Mouse (Mus musculus) 3134 (cell line): ENCODE results near the gene Timm10.
"Not testable (repeated sequence)": the region's sequence is repeated elsewhere in the genome, so short reads cannot be mapped to it uniquely, and the experiment has no call there.

Experiments used
- DNase-seq: peaks from one replicate; pipeline ENCODE4 v3.0.0-alpha.2; 2011; ENCODE audit warnings: low spot score; ENCODE audit not compliant: insufficient read length; ENCODE audit errors: extremely low read depth

Timm10 gene

DNA sequence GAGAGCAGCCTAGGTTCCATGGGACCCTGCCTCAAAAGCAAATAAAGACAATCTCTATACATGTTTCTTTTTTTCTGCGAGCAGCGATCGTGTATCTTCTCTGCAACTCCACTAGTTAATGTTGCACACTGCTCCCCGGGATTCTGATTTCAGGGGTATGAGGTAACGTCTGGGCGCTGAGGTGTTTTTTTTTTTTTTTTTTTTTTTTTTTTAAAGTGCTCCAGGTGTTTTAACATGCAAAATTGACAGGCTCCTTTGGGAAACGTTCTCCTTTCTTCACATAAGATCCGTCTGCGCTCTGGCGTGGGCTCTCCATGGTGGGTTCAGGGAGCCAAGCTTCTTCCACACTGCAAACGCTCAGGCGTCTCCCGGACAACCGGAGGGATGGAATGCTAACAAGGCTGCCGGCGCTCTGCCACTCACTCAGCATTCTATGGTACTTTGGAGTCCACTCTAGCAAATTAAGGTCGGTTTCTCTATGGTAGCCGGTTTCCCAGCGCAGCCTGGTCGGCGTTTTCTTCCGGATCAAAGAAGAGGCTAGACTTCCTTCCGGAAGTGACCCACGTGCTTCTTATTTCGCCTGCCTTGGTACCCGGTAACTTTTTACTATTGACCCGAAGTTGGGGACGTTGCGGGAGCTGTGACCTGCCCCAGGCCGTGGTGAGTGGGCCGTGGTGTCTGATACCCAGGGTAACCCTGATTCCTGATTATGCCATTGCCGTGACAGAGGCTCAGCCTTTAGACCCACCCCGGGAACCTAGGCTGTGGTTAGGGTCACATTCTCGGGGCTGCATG is at the start of gene Timm10:
Gene Timm10 (plus strand): TSS at position 510 of the 795 bp plus-strand sequence.
- DNase-seq = peak; percentile 78

DNA sequence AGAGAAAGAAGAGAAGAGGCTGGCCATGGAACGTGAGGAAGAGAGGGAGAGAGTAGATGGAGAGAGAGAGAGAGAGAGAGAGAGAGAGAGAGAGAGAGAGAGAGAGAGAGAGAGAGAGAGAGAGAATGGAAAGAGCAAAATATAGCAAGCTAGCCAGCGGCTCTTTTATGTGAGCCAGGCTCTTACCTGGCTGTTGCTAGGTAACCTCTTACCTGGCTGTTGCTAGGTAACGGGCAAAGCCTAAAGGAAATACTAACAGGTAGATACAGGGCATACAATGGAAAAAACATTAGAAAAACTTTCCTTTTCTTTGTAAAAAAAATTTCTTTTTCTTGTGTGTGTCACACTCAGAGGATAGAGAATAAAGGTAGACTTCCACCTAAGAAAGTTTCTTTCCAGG is 49.1 kb upstream of the Timm10 start:
- DNase-seq = no peak

DNA sequence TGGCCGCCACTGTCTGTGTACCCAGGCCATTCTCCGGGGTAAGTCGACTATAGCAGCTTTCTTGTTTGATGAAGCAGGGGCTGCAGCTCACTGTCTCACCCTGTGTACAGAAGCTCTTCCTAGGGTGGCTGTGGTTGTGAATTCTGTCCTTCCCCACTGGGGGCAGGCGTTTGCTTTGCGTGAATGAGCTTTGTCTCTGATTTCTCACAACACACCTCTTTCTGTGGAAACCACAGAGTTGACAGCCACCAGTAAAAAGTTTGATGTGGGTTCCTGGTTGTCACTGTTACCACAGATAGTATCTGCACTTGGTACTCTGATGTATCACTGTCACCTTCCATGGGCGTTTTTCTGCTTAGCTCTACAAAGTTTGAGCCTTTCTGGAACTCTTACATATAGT is 47.6 kb upstream of the Timm10 start:
- no peak for DNase-seq

DNA sequence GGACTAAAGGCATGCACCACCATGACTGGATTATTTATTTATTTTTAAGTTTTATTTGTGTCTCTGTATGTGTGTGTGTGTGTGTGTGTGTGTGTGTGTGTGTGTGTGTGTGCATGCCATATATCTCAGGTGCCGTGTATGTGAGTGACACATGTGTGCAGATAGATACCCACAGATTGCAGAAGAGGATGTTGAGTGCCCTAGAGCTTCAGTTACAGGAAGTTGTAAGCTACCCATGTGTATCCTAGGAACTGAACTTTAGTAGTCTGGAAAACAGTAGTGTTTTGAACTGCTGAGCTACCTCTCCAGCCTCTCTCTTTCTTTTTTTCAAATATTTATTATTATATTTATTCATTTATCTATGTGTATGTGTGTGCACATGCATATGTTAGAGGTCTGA is 43.5 kb upstream of the Timm10 start:
- DNase-seq = no peak

DNA sequence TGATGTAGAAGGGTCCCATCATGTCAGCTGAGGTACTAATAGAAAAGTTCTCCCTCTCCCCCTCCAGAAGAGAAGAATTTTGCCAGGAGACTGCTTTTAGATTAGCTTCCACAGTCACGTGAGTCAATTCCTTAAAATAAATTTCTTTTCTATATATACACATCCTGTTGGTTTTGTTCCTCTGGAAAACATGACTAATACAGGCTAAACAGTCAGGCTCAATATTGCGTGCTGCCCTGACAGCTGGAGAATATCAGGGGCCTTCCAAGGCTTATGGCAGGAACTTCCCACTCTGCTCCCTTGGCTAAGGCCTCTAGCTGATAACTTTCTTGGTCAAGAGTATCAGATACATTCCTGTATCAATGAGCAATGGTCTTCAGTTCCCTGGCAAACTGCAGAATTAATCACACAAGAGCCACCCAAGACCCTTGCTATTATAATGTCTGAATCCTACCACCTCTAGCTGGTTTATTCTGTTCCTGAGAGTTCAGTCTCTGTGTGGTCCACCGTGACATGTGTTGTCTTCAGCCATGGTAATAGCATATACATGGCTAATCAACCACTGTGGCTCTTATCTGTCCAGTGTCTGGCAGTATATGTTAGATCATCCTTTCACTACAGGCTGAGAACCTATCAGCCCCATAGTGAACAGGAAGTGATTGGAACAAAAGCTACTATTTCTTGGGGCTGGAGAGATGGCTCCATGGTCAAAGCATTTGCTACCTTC is 42.8 kb upstream of the Timm10 start:
- no peak for DNase-seq

DNA sequence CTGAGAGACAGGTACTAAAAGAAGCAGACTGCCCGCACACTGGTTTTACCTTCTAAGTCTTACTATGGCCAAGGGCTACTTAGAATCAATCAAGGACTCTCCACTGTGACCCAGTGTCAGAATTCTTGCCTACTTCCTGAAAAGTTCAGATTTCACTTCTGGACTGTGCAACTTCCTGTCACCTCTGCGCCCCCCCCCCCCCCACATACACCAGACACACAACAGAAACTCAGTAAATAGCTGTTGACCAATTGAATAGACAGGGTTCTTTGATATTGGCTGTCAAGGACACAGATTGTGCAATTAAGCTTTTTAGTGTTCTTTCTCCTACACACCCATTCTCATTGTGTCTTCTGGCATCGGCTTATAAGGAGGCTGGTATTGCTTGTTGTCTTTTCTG is 38.5 kb upstream of the Timm10 start:
- no peak for DNase-seq

DNA sequence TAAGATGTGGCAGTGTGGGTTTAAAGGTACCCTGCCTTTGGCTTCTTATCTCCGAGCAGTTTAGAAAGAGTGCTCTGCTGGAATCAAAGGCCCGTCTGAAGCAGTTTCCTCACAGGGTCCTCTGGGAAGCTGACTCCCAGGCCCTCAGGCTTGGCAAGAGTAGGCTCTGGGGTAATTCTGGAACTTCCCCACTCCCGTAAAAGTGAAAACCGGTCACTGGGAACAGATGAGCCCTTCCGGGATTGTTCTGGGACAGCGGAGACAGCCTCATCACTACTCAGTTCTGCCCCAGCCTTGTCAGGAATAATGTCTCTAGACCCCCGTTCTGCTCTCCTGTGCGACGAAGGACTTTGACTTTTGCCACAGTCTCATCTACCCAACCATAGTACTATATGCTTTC is 36.4 kb upstream of the Timm10 start:
- DNase-seq = no peak

DNA sequence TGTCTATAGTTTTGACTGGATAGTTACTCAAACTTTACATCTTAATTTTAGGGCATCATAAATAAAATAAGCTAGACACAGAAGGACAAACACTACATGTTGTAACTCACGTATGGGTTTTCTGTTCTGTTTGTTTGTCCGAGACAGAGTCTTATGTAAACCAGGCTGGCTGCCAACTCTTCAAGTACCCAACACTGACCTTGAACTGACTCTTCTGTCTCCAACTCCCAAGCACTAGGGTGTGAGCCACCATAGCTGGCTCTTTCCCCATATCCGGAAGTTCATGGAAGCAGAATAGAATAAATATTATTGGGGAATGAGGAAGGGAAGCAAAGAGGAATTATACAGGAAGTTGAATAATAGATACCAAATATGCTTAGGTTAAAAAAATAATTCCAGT is 34.3 kb upstream of the Timm10 start:
- DNase-seq = no peak

DNA sequence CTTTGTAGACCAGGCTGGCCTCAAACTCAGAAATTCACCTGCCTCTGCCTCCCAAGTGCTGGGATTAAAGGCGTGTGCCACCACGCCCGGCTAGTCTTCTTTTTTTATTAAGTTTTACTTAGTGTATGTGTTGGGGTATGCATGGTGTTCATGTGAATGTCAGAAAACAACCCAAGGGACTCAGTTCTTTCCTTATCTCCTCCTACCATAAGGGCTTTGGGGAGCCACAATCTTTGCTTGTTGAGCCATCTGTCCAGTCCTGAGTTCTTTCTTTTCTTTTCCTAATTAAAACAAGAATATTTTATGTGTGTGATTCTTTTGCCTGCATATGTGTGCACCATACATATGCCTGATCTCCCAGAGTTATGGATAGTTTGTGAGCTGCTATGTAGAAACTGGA is 33.6 kb upstream of the Timm10 start:
- no peak for DNase-seq

DNA sequence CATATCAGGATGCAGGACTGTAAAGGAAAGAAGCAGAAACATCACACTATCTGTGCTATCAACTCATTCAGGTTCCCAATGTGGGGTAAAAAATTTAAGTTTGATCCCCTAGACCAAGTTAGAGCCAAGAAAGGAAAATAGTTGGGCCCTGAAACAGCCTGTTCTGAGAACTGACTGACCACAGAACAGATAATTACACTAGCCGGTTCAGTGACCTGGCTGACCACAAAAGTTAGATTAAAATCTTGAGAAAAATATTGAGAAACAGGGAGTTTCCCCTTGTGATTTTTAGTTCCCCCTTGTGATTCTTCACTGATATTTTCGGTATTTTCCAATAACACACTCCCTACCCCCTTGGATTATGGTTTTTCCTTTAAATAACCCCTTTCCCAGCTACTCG is 32.9 kb upstream of the Timm10 start:
- no peak for DNase-seq

DNA sequence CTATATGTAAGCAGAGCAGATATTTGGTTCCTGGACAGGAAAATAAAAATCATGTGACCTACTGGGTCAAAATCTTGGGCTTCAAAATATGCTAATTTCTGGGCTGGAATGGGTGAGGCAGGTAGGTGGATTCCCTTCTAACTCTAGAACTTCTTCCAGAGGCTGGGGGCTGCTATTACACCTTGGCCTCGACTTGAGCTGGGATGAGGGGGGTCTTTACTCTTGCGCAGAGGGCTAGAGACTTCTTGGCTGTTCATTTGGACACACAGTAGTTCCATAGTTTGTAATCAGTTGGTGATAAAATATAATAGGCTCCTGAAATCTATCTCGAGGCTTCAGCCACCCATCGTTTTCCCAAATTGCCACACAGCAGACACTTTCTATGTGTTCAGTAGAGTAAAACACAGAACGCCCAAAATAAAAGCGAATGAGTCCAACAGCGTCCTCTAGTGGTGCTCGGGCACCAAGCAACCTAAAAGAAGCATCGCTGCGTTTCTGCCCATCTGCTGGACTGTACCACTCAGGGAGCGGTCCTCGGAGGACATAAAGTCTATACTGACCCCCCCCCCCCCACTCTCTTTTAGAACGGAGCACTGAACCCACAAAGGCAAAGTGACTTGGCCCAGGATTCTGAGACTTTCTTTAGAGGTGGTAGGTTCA is 28.8 kb upstream of the Timm10 start:
- peak; percentile 32 for DNase-seq

DNA sequence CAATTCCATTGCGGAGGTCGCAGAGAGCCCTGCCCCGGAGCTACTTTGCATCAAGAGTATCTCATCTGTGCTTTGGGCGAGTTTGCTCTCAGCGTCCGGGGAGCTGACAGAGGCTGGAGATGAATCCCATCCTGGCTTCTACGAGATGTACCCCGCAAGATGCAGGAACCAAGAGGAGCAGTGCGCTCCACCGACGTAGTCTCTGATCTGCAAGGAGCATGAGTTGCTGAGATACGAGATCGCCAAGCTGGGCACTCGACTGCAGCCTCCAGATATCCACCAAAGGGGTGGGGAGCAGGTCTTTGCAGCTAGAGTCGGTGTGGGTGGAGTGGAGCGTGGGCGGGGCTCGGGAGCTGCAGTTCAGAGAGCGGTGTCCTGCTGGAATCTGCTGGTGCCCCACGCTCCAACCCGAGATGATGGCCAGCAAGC is 28.3 kb upstream of the Timm10 start, which contains the start of gene Ube2l6:
Gene Ube2l6 (plus strand): TSS at position 336 of the 429 bp plus-strand sequence.
- peak; percentile 68 for DNase-seq

DNA sequence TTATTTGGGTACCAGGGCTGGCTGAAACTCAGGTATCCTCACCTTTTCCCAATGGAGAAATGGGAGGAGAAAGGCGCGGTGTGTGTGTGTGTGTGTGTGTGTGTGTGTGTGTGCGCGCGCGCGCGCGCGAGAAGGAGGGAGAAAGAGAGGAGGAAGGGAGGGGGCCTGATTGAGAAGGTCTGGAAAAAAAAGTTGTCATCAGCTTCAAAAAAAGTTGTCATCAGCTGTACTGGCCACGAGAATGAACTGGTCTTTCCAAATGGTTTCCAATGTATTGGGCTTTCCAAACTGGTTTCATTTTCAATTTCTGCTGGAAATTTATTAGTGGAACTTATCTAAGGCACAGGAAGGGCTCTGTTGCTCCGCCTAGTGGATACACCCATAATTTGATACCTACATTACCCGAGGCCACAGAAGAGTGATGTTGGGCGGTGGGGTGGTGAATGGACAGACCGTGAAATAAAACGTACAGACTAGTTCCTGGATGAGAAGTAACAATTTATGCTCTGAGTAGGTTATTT is 27.7 kb upstream of the Timm10 start:
- DNase-seq = peak; percentile 55

DNA sequence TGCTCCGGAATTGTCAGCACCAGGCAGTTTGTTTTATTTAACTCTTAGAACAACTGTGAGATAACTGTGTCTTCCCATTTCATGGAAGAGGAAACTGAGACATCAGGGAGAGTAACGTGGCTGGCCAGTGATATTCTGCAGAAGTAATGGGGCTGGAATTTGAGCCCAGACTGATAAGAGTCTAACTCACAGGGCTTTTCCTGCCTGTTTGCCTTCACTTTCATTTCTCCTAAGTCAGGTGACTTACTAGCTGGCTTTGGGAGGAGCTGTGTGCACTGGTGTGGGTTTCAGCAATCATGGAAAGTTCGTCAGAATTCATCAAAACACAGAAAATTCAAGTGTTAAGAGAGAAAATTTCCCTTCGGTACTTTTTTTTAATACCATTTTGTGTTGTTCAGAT is 26.5 kb upstream of the Timm10 start:
- no peak for DNase-seq

DNA sequence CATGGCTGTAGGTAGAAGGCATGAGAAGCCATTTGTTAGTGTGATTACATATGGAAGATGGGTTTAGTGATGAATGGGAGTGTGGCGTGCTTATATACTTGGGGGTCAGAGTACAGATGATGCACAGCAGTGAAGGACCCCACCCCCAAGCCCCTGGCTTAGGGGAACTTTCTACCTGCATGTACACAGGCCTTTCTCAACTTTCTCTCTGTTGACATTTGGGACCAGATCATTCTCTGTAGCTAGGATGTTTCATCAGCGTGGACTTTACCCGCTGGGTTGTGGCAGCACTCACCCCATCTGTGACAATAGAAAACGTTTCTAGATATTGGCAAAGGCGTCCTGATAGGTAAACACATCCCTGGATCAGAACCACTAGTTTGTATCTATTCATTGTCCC is 25.6 kb upstream of the Timm10 start:
- not testable (repeated sequence) for DNase-seq

DNA sequence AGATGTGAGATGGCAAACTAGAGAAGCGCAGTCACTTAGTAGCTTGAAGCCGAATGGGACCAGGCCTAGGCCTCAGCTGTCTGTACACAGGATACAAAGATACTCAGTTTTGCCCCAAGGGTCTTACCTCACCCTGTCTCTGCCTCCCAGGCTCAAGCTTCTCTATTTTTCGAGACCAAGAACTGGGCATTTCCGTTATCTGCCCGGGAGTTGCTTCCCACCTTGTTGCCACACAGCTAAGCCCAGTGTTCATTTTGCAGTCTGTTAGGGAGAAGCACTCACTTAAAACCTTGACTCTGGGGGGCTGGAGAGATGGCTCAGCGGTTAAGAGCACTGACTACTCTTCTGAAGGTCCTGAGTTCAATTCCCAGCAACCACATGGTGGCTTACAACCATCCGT is 22.8 kb upstream of the Timm10 start:
- no peak for DNase-seq

DNA sequence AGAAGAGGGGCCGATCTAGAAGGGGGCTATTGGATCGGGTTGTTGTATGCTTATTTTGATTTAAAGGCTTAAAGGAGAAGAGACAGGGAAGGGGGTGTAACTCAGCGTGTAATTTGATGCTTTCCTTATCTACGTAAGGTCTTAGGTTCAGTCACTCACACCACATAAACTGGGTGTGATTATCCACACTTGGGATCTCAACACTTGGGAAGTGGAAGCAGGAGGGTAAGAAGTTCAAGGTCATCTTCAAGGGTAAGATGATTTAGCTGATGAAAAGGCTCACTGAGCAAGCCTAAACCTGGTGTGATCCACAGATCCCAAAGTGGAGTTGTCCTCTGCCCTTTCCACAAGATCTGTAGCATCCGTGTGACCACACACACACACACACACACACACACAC is 20.3 kb upstream of the Timm10 start:
- no peak for DNase-seq

DNA sequence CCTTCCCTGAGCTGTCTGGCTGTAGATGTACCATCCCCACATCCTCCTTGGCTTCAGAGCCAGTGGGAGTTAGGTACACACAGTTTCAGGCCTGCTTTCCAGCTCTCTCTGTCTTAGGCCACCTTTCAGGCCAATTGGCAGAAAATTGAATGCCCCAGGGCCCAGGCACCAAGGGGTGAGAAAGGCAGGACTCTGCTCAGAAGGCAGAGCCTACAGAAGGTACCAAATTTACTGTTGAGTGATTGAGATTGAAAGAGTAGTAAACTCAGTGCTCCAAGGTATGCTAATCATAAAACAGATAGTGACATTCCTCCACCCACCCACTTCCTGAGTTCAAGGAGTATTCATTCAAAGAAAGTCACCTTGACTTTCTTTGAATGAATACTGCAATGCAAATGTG is 17.5 kb upstream of the Timm10 start:
- no peak for DNase-seq

DNA sequence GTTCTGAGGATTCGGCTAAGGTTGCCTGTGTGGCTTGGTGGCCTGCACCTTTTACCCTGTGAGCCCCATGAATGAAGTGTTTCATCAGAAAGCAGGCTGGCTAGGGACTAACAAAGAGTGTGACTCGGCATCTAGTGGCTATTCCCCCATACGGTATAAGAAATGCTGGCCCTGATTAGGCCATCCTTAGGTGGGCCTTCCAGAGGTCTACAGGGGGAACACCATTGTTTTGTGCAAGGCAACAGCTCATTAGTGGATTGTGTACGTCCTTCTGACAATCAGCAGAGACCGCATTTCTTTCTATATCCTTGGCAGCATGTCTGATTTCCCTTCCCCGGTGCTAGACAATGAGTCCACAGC is 16.3 kb upstream of the Timm10 start:
- no peak for DNase-seq

DNA sequence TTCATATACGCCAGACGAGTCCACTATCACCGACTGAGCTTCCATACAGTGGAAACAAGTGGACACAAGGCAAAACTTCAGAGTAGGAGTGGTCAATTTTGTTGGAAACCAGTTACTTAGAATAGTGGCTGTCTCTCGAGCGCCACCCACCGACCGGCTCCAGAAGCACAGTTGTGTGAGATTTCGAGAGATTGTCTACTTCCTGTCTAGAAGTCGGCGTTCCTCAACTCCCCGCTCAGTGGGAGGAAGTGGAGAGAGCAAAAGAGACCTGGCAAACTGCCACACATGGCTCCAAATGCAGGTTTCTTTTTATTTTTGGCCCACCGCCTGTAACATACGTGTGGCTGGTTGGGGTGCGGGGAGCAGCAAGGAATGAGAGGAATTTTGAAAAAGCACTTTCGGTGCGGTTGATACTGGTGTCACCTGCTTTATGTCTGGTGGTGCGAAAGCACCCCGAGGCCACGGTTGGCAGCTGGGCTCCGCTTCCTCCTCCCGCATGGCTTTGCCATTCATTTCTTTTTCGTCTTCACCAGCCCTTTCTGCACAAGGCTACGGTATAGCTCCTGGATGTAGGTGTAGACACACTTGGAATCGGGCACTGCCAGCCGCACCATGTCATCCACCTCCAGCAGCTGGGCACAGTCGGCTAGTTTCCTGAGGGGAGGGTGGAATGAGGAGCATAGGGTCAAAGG is 15.8 kb upstream of the Timm10 start:
- DNase-seq = peak; percentile 55

DNA sequence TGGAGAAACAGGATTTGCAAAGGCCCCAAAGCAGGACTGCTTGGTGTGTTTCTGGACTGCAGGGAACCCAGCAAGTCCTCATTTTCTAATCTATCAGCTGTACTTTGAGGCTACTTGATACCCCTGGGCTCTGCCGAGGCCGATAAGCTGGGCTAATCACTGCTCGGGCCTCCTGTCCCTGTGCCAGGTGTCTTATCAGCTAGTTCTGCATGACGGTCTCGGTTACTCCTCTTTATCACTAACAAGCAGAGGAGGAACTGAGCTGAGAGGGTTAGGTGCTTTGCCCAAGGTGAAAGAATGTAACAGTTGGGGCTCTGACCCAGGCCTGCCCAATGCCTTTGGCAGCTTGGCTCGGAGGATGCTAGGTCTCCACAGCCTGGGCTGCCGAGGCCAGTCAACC is 14.9 kb upstream of the Timm10 start:
- no peak for DNase-seq
